Mouse (Mus musculus) MEL (cell line): ENCODE data around the gene Hid1.

ENCODE experiments used
- CHD2 ChIP-seq: IDR thresholded peaks from 2 replicates; pipeline ENCODE4 v1.6.1; 2011; ENCODE audit warnings: low read length, improper control_type of control experiment
- GATA1 ChIP-seq: IDR thresholded peaks from 2 replicates; pipeline ENCODE4 v1.6.1; 2011; ENCODE audit warnings: low read depth, low read length, improper control_type of control experiment
- POLR2A ChIP-seq, 2 experiments: IDR thresholded peaks; 2 replicates each; pipeline ENCODE4 v1.6.1; 2011 to 2012; ENCODE audit warnings: low read length in 2 of 2, mild to moderate bottlenecking in 2 of 2, control low read depth in 1 of 2, improper control_type of control experiment in 1 of 2, low read depth in 1 of 2, moderate library complexity in 1 of 2; ENCODE audit not compliant: control insufficient read depth in 1 of 2, insufficient read depth in 1 of 2, poor library complexity in 1 of 2

GRCm38 (mm10) chr11:115301351-115301750 lies 66.2 kb downstream of the Hid1 start:
- TF ChIP-seq POLR2A (IDR thresholded peaks at IDR 0.05; ENCODE audit: control insufficient read depth in 1 of 2, insufficient read depth in 1 of 2, low read depth in 1 of 2, low read length in 2 of 2, poor library complexity in 1 of 2), result no peak
- TF ChIP-seq CHD2, result no peak
- TF ChIP-seq GATA1, result no peak
